Mouse (Mus musculus): ENCODE data around the gene Ifit1bl2. TPM values are rescaled to one million over a fixed set of nuclear protein-coding genes. Genes with fewer than 3 reads are reported as not detected.
"Not testable (repeated sequence)": the region's sequence is repeated elsewhere in the genome, so short reads cannot be mapped to it uniquely, and the experiment has no call there.

Gene Ifit1bl2
- total RNA-seq, 2 experiments from 2014 or later, result 0.27 to 0.53 TPM

DNA sequence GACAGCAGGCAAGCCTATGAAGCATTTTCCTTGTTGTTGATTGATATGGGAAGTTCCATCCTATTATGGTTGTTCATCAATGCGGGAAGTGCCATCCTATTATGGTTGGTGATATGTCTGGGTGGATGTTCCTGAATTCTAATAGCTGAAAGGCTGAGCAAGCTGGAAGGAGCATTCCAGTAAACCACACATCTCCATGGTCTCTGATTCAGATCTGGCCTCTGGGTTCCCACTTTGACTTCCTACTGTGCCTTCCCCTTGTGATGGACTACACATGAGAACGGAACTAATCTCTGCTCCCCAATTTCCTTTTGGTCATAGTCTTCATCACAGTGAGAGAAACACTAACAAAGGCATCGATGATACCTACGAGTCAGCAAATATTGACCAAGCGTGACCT, 19.7 kb downstream of the Ifit1bl2 start:
- intact Hi-C loops (cut with DNase I), result no loop called here
- DNase-seq (ENCODE audit: low spot score in 2 of 2), result no peak

DNA sequence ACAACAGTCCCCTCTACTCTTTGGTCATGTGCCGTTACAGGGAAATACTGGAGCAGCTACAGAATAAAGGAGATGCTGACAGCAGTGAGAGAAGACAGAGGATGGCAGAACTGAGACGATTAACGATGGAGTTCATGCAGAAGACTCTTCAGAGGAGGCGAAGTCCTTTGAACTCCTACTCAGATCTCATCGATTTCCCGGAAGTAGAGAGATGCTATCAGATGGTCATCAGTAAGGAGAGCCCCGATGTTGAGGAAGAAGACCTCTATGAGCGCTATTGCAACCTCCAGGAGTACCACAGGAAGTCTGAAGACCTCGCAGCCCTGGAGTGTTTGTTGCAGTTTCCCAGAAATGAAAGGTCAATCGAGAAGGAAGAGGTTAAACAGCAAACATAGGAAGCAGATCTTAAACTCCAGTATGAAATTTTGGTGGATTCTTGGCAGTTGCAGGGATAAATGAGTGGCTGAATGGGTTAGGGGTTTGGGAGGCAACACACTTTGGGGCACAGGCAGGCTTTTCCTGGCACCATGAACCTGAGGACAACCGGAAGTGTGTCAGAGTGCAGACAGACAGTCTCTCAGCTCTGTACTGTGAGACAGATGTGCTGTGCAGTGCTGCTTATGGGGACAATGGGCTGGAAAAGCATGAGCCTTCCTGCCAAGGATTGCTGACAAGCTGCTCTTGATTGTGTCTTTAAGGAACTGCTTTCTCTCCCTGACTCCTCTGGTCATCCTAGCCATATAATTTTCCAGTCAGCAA, 28.1 kb downstream of the Ifit1bl2 start:
- intact Hi-C loops (cut with DNase I); DNase-seq (ENCODE audit: low spot score in 2 of 2): not testable (repeated sequence)

GRCm38 (mm10) chr19:34610118-34610517, 30.4 kb downstream of the Ifit1bl2 start:
- DNase-seq (ENCODE audit: low spot score in 2 of 2); intact Hi-C loops (cut with DNase I): not testable (repeated sequence)

DNA sequence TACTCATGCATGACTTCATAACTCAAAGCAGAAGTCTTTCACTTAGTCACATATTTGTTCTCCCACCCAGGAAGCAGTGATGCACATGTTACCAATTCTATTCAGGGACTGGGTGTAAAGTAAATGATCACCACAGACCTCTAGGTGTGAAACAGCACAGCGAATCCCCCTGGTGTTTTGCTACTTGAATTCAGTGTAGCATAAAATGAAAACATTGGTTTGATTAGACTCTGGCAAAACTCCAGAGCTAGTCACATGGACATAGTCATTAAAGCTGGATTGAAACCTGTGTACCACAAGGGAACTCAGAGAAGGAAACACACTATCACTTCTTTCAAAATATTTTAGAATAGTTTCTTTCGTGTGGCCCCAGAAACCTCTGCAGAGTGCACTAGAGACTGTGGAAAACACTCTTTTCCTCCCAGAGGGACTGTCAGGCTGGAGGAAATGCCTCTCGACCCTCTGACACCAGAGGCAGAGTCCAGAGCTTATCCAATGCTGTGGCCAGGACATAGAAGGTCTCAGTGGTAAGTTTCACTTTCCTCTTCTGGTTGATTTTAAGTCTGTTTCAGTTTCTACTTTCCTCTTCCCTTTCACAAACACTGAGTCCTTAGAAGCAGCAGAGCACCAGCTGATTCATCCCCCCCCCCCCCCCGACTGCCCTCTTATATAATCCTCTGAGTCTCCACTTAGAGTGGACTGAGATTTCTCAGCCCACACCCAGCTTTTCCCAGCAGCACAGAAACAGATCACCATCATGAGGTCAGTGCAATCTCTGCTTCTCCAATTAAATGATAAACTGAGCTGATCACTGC, 33.1 kb downstream of the Ifit1bl2 start, which contains the start of gene Ifit3b:
Gene Ifit3b, plus strand, starts transcription at position 734 of the 815 bp plus-strand sequence.
- DNase-seq (ENCODE audit: low spot score in 2 of 2), result peak in 1 of 2 experiments; percentile 40
- intact Hi-C loops (cut with DNase I), result not testable (repeated sequence)

GRCm38 (mm10) chr19:34605472-34605871, 35.1 kb downstream of the Ifit1bl2 start:
- intact Hi-C loops (cut with DNase I), result no loop called here
- DNase-seq (ENCODE audit: low spot score in 2 of 2), result no peak

- DNase-seq (ENCODE audit: low spot score in 2 of 2); intact Hi-C loops (cut with DNase I): not testable (repeated sequence)
These were observed 38.7 kb downstream of the Ifit1bl2 start, which contains the start of gene Ifit1bl1 for GRCm38 (mm10) chr19:34601888-34602287. Ifit1bl1 (minus strand) TSS chr19:34601956.

GRCm38 (mm10) chr19:34599250-34599649, 41.3 kb downstream of the Ifit1bl2 start:
- DNase-seq (ENCODE audit: low spot score in 2 of 2); intact Hi-C loops (cut with DNase I): not testable (repeated sequence)

- DNase-seq (ENCODE audit: low spot score in 2 of 2), result peak in 1 of 2 experiments; percentile 58
- intact Hi-C loops (cut with DNase I), result no loop called here
These were observed 42.2 kb downstream of the Ifit1bl2 start for GRCm38 (mm10) chr19:34598341-34598740.

- no peak for DNase-seq (ENCODE audit: low spot score in 2 of 2)
- intact Hi-C loops (cut with DNase I), result no loop called here
These were observed 43.7 kb downstream of the Ifit1bl2 start for GRCm38 (mm10) chr19:34596811-34597210.

DNA sequence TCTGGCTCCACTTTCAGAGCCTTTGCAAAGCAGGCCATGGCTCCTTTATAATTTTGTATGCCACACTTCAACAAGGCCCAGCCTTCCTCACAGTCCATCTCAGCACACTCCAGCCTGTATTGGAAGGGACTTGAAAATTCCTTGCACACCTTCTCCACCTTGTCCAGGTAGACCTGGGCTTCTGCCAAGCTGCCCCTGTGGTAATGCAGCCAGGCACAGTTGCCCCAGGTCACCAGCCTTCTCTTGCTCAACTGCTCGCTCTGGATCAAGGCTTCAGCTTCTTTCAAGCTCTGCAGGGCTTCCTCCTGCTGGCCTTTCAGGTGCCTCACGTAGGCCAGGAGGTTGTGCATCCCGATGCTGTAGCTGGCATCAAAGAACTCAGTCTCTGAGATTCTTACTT, 46.0 kb downstream of the Ifit1bl2 start:
- DNase-seq (ENCODE audit: low spot score in 2 of 2); intact Hi-C loops (cut with DNase I): not testable (repeated sequence)

DNA sequence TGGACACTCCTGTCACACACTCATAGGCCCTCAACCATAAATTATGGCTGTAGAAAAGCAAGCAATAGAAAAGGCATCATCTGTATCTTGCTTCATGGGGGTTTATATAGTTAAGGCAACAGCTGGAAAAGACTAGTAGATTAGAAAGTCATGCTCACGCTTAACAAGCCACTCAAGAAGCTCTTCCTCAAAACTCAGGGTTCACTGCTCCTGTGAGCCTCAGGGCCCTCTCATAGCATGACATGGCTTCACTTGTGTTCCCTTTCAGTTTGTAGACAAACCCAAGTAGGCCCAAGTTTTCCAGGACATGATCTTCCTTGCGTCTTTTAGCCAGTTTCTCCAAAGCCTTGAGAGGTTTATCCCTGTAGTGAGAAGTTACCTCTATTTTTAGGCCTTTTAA, 47.1 kb downstream of the Ifit1bl2 start:
- intact Hi-C loops (cut with DNase I), result no loop called here
- DNase-seq (ENCODE audit: low spot score in 2 of 2), result no peak

DNA sequence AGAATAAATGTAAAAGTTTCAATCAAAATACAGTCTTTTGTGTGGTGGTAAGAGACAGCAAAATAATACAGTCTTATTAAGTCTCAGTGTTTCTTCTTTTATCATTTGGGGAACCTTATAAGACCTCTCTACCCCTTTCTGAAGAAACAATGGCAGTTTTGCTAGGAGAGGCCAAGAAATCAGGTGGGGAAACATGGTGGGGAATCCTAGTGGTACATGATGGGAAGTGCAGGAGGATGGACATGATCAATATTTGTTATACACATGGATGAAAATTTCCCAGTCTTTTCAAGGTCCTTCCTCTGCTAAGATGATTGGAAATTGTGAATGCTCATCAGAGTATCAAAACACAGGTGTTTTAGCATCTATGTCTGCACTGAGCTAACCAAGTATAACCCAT, 51.6 kb downstream of the Ifit1bl2 start:
- DNase-seq (ENCODE audit: low spot score in 2 of 2), result no peak
- intact Hi-C loops (cut with DNase I), result no loop called here

- DNase-seq (ENCODE audit: low spot score in 2 of 2); intact Hi-C loops (cut with DNase I): not testable (repeated sequence)
These were observed 52.4 kb downstream of the Ifit1bl2 start for GRCm38 (mm10) chr19:34587898-34588692.

DNA sequence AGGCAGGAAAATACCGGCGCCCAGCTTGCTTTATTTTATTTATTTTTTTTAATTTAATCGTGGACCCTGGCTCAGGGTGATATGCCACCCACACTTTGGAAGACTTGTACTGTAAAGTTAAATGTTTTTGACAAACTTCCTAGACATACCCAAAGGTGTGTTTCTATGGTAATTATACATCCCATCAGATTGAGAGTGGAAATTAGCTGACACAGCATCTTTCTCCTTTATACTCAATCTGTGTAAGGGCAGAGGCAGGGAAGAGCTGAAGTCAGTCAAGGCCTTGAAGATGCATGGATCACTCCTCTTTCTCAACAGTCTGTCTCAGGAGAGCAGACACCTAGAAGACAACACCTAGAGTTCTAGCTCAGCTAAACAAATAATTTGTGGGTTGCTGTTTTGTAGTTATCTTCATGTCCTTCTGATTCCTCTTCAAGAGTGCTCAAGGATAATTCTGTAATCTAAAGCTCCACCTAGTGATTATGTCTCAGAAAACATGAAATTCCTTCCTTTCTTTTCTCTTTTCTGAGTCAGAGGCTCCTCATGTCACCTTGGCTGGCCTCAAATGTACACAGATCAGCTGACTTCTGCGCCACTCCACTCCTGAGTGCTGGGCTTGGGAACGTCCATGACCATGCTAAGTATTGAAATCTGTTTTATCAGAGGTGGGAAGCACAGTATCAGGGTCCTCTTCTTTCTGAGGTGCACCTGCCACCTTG, 54.6 kb downstream of the Ifit1bl2 start:
- DNase-seq (ENCODE audit: low spot score in 2 of 2); intact Hi-C loops (cut with DNase I): not testable (repeated sequence)

GRCm38 (mm10) chr19:34583126-34583766, 57.3 kb downstream of the Ifit1bl2 start, which contains the start of gene Ifit3:
Ifit3 (plus strand) TSS chr19:34583531.
- DNase-seq (ENCODE audit: low spot score in 2 of 2); intact Hi-C loops (cut with DNase I): not testable (repeated sequence)

- DNase-seq (ENCODE audit: low spot score in 2 of 2); intact Hi-C loops (cut with DNase I): not testable (repeated sequence)
These were observed 57.8 kb downstream of the Ifit1bl2 start for GRCm38 (mm10) chr19:34582696-34583095.

- no peak for DNase-seq (ENCODE audit: low spot score in 2 of 2)
- intact Hi-C loops (cut with DNase I), result no loop called here
These were observed 63.4 kb downstream of the Ifit1bl2 start for GRCm38 (mm10) chr19:34577121-34577520.

DNA sequence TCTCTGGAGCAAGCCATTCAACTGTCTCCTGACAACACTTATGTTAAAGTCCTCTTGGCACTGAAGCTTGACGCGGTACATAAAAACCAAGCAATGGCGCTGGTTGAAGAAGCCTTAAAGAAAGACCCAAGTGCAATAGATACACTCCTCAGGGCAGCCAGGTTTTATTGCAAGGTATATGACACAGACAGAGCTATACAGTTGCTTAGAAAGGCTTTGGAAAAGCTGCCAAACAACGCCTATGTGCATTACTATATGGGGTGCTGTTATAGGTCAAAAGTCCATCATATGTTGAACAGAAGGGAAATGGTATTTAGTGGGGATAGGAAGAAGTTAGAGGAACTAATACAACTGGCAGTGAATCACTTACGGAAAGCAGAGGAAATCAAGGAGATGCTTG, 66.9 kb downstream of the Ifit1bl2 start:
- no peak for DNase-seq (ENCODE audit: low spot score in 2 of 2)
- intact Hi-C loops (cut with DNase I), result no loop called here
